Mouse (Mus musculus) heart, postnatal 36 days (tissue): ENCODE data around the gene Smpdl3a. TPM values are rescaled to one million over a fixed set of nuclear protein-coding genes. Genes with fewer than 3 reads are reported as not detected.

Experiments used
- DNase-seq, 2 experiments: peaks; one replicate each; pipeline ENCODE4 v3.0.0; 2021 to 2022
- intact Hi-C: fragments of 180-260 bp; cut with DNase I; formaldehyde crosslinking; loops from one replicate; pipeline ENCODE4 v1.15.1; 2025
- total RNA-seq, 2 experiments: library from RNA; stranded (reverse); gene quantifications; 2 replicates each; pipeline ENCODE4 v1.2.3; 2021

The Smpdl3a gene
- total RNA-seq: 10 to 100 TPM; 59.1 to 64.4 TPM

GRCm38 (mm10) chr10:57794018-57794417, at the start of gene Smpdl3a:
TSS of gene Smpdl3a (plus strand) at chr10:57794335.
- intact Hi-C loops: loop anchor here (5.0 to 10.0 kb wide), 2 partner anchors 262 to 309 kb away; partner anchors contain the start of genes Hsf2 and Serinc1
- DNase-seq: no peak

- intact Hi-C loops: no loop called here
- no peak for DNase-seq
Measured at GRCm38 (mm10) chr10:57745452-57745851, 48.7 kb upstream of the Smpdl3a start.

GRCm38 (mm10) chr10:57747127-57747526, 47.0 kb upstream of the Smpdl3a start:
- intact Hi-C loops: no loop called here
- DNase-seq: no peak

- DNase-seq: no peak
- intact Hi-C loops: no loop called here
Measured at GRCm38 (mm10) chr10:57753343-57753742, 40.8 kb upstream of the Smpdl3a start.

GRCm38 (mm10) chr10:57755201-57755736, 38.9 kb upstream of the Smpdl3a start:
- intact Hi-C loops: no loop called here
- DNase-seq: no peak

GRCm38 (mm10) chr10:57758999-57759398, 35.1 kb upstream of the Smpdl3a start:
- intact Hi-C loops: no loop called here
- no peak for DNase-seq

- intact Hi-C loops: no loop called here
Measured at GRCm38 (mm10) chr10:57760694-57761093, 33.4 kb upstream of the Smpdl3a start.

GRCm38 (mm10) chr10:57763044-57763443, 31.1 kb upstream of the Smpdl3a start:
- no peak for DNase-seq
- intact Hi-C loops: no loop called here

More at GRCm38 (mm10) chr10:57760694-57761093, 33.4 kb upstream of the Smpdl3a start:
- no peak for DNase-seq

GRCm38 (mm10) chr10:57783289-57784130, 10.6 kb upstream of the Smpdl3a start:
- intact Hi-C loops: no loop called here
- no peak for DNase-seq

GRCm38 (mm10) chr10:57784131-57784875, 9.8 kb upstream of the Smpdl3a start:
- intact Hi-C loops: no loop called here
- DNase-seq: peak; percentile 25 to 46

GRCm38 (mm10) chr10:57784876-57785150, 9.3 kb upstream of the Smpdl3a start, which contains the start of gene Fabp7:
TSS of gene Fabp7 (plus strand) at chr10:57784881.
- DNase-seq: no peak
- intact Hi-C loops: no loop called here

- intact Hi-C loops: no loop called here
- no peak for DNase-seq
Measured at GRCm38 (mm10) chr10:57785552-57785951, 8.6 kb upstream of the Smpdl3a start.

- no peak for DNase-seq
- intact Hi-C loops: loop anchor here (5.0 to 10.0 kb wide), 2 partner anchors 261 to 308 kb away; partner anchors contain the start of genes Hsf2 and Serinc1
Measured at GRCm38 (mm10) chr10:57792957-57793356, 1.2 kb upstream of the Smpdl3a start.

- peak; percentile 63 to 77 for DNase-seq
- intact Hi-C loops: loop anchor here (1.0 to 10.0 kb wide), 4 partner anchors 51 to 332 kb away; partner anchors contain the start of genes Hsf2 and Serinc1
Measured at GRCm38 (mm10) chr10:57794491-57795461, 641 bp downstream of the Smpdl3a start.

- intact Hi-C loops: loop anchor here (1.0 to 10.0 kb wide), 3 partner anchors 52 to 333 kb away; partner anchors contain the start of gene Hsf2
- peak; percentile 7 to 22 for DNase-seq
Measured at GRCm38 (mm10) chr10:57795542-57795941, 1.4 kb downstream of the Smpdl3a start.

- intact Hi-C loops: loop anchor here (5.0 to 10.0 kb wide), 2 partner anchors 311 to 334 kb away; partner anchors contain the start of gene Hsf2
- peak; percentile 14 to 34 for DNase-seq
Measured at GRCm38 (mm10) chr10:57796057-57796456, 1.9 kb downstream of the Smpdl3a start.

- DNase-seq: no peak
- intact Hi-C loops: loop anchor here (5.0 to 10.0 kb wide), 2 partner anchors 315 to 337 kb away; partner anchors contain the start of gene Hsf2
Measured at GRCm38 (mm10) chr10:57799486-57799885, 5.4 kb downstream of the Smpdl3a start.

- intact Hi-C loops: no loop called here
- DNase-seq: no peak
Measured at GRCm38 (mm10) chr10:57807754-57808153, 13.6 kb downstream of the Smpdl3a start.

- intact Hi-C loops: no loop called here
- no peak for DNase-seq
Measured at GRCm38 (mm10) chr10:57812161-57812856, 18.2 kb downstream of the Smpdl3a start.
